Mouse (Mus musculus): Measurements from ENCODE around the gene Ube2z. TPM values are rescaled to one million over a fixed set of nuclear protein-coding genes. Genes with fewer than 3 reads are reported as not detected.

The Ube2z gene
- polyA plus RNA-seq, 1 experiment from 2014 or later, result 22.3 TPM

GRCm38 (mm10) chr11:96005403-96006271 is 59.6 kb downstream of the Ube2z start, which contains the start of gene Igf2bp1:
Gene Igf2bp1, minus strand, starts transcription at chr11:96005940.
- Histone ChIP-seq H3K36me3 (ENCODE audit: control insufficient read depth, insufficient read depth, low read length) (no peaks in the 10 kb centered on the region), H3K4me2 (peak within 1 kb of the TSS; percentile 72), H3K9me3 (ENCODE audit: control insufficient read depth, low read length) (no peaks in the 10 kb centered on the region), H3K9ac (ENCODE audit: low read length) (peak within 1 kb of the TSS; percentile 100), H3K27ac (ENCODE audit: low read depth, low read length) (peak within 1 kb of the TSS; percentile 100), H3K4me1 (ENCODE audit: control insufficient read depth, insufficient read depth, low read length) (peaks cover 25% of the 10 kb centered on the region), H3K4me3 (ENCODE audit: low read depth, low read length) (peak within 1 kb of the TSS; percentile 97), H3K27me3 (ENCODE audit: control insufficient read depth, insufficient read depth, low read length) (no peaks in the 10 kb centered on the region)
- WGBS, result under 1% methylated on average over 66 of the region's 74 CpGs
- ATAC-seq (ENCODE audit: low FRiP score) (peak; percentile 73), DNase-seq (ENCODE audit: low spot score, missing footprints) (peak; percentile 98)

DNA sequence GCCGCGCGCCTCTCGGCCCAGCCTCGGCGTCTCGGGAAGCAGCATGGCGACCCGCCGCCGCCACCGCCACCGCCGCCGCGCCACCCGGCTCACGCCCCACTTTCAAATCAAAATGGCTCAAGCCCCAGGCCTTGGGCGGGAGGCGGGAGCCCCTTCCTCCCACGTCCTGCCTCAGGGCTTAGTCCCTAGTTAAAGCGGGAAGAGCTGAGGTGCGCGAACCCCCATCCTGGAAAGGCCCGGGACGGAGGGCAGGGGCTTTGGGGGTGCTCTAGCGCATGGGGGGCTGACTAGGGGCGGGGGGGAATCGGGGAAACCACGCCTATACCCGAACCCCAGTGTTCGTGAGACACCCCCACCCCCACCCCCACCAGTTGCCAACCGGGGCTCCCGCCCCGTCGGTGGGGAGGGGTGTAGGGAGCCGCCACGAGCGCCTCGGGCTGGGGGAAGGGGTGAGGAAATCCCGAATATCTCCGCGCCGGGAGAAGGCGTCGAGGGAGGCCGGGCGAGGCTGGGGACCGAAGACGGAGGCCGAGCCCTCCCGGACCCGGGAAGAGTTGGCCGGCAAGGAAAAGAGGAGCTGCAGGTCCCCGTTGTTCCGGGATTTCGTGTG is 60.3 kb downstream of the Ube2z start:
- under 1% methylated on average over 53 of the region's 57 CpGs for WGBS
- peaks cover 25% of the 10 kb centered on the region for H3K4me1 ChIP-seq (ENCODE audit: control insufficient read depth, insufficient read depth, low read length)
- H3K4me3 ChIP-seq (ENCODE audit: low read depth, low read length), result peak overlapping the region; percentile 97
- peak overlapping the region; percentile 72 for H3K4me2 ChIP-seq
- peak overlapping the region; percentile 100 for H3K27ac ChIP-seq (ENCODE audit: low read depth, low read length)
- no peaks in the 10 kb centered on the region for H3K27me3 ChIP-seq (ENCODE audit: control insufficient read depth, insufficient read depth, low read length)
- H3K9me3 ChIP-seq (ENCODE audit: control insufficient read depth, low read length), result no peaks in the 10 kb centered on the region
- DNase-seq (ENCODE audit: low spot score, missing footprints), result no peak
- peak overlapping the region; percentile 100 for H3K9ac ChIP-seq (ENCODE audit: low read length)
- H3K36me3 ChIP-seq (ENCODE audit: control insufficient read depth, insufficient read depth, low read length), result no peaks in the 10 kb centered on the region
- ATAC-seq (ENCODE audit: low FRiP score), result no peak

DNA sequence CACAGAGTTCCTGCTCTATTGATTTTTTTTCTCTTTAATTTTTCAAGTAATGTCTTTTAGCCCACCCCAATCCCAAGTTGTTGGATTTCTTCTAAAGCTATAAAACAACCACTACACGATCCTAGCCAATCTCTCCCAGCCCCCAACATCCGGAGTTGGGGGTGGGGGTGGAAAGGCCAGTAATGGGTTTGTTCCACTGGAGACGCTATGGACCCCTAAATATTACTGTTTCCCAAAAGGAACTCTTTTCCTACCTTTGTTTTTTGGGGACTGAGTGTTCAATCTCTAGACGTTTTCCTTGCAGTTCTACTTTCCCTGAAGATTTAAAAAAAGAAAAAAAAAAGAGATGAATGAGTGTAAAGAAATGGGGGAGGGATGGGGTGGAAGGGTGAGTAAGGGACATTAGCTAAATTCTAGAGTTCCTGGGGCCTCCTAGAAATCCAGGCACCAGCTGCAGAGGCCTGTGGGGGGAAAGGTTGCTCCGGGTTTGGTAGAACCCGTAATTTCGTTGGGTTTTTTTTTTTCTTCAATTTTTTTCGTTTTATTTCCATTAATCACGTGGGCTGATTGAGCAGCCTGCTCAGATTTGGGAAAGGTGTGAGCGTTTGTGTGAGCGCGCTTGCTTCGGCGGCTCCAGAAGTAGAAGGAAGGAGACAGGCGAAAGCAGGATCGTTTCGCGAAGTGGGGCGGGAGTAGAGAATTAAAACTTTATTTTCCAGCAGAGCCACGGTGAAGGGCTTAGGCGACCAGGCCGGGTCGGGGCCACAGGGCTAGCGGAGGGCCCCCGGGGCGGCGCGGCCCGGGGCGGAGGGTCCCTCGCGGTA is 61.0 kb downstream of the Ube2z start:
- Histone ChIP-seq H3K9me3 (ENCODE audit: control insufficient read depth, low read length) (no peaks in the 10 kb centered on the region), H3K4me2 (peak overlapping the region; percentile 72), H3K9ac (ENCODE audit: low read length) (peak overlapping the region; percentile 100), H3K4me1 (ENCODE audit: control insufficient read depth, insufficient read depth, low read length) (peaks cover 25% of the 10 kb centered on the region), H3K4me3 (ENCODE audit: low read depth, low read length) (peak overlapping the region; percentile 97), H3K27ac (ENCODE audit: low read depth, low read length) (peak overlapping the region; percentile 100), H3K27me3 (ENCODE audit: control insufficient read depth, insufficient read depth, low read length) (no peaks in the 10 kb centered on the region), H3K36me3 (ENCODE audit: control insufficient read depth, insufficient read depth, low read length) (no peaks in the 10 kb centered on the region)
- DNase-seq (ENCODE audit: low spot score, missing footprints) (peak; percentile 90), ATAC-seq (ENCODE audit: low FRiP score) (no peak)
- WGBS, result under 1% methylated on average over 32 of the region's 32 CpGs

- Histone ChIP-seq H3K9ac (ENCODE audit: low read length) (peak overlapping the region; percentile 100), H3K4me1 (ENCODE audit: control insufficient read depth, insufficient read depth, low read length) (peaks cover 23% of the 10 kb centered on the region), H3K4me3 (ENCODE audit: low read depth, low read length) (peak overlapping the region; percentile 97), H3K4me2 (peak overlapping the region; percentile 72), H3K27ac (ENCODE audit: low read depth, low read length) (peak overlapping the region; percentile 31), H3K9me3 (ENCODE audit: control insufficient read depth, low read length) (no peaks in the 10 kb centered on the region), H3K36me3 (ENCODE audit: control insufficient read depth, insufficient read depth, low read length) (no peaks in the 10 kb centered on the region), H3K27me3 (ENCODE audit: control insufficient read depth, insufficient read depth, low read length) (no peaks in the 10 kb centered on the region)
- DNase-seq (ENCODE audit: low spot score, missing footprints), result peak; percentile 93
- no peak for ATAC-seq (ENCODE audit: low FRiP score)
- WGBS, result 1% methylated on average over 12 of the region's 12 CpGs
Measured at GRCm38 (mm10) chr11:96003100-96003900, 61.9 kb downstream of the Ube2z start.

Other genes with a start within 250 kb of the Ube2z start
- gene Phospho1, start 240.9 kb downstream of the Ube2z start, polyA plus RNA-seq (2014; fragmentation: Nextera tagmentation; extraction: Ambion mirVana), result not detected in 2 replicates
- 4.9 and 5.6 TPM in 2 replicates for gene Gngt2, start 228.2 kb downstream of the Ube2z start, polyA plus RNA-seq (2014; fragmentation: Nextera tagmentation; extraction: Ambion mirVana)
- gene Abi3, start 222.9 kb downstream of the Ube2z start, polyA plus RNA-seq (2014; fragmentation: Nextera tagmentation; extraction: Ambion mirVana), result 1.2 and 2.1 TPM in 2 replicates
- 0.08 TPM in 1 of 2 replicates, not detected in the other for gene B4galnt2, start 150.5 kb downstream of the Ube2z start, polyA plus RNA-seq (2014; fragmentation: Nextera tagmentation; extraction: Ambion mirVana)
- 92.9 and 95.1 TPM in 2 replicates for gene Igf2bp1, start 59.4 kb downstream of the Ube2z start, polyA plus RNA-seq (2014; fragmentation: Nextera tagmentation; extraction: Ambion mirVana)
- gene Gip, start 40.8 kb downstream of the Ube2z start, polyA plus RNA-seq (2014; fragmentation: Nextera tagmentation; extraction: Ambion mirVana), result not detected in 2 replicates
- gene Snf8, start 30.5 kb downstream of the Ube2z start, polyA plus RNA-seq (2014; fragmentation: Nextera tagmentation; extraction: Ambion mirVana), result 36.7 and 43.0 TPM in 2 replicates
- gene Atp5g1, start 10.3 kb upstream of the Ube2z start, polyA plus RNA-seq (2014; fragmentation: Nextera tagmentation; extraction: Ambion mirVana), result 405 and 437 TPM in 2 replicates
- gene Calcoco2, start 46.6 kb upstream of the Ube2z start, polyA plus RNA-seq (2014; fragmentation: Nextera tagmentation; extraction: Ambion mirVana), result not detected in 2 replicates
- not detected in 2 replicates for gene Ttll6, start 68.4 kb upstream of the Ube2z start, polyA plus RNA-seq (2014; fragmentation: Nextera tagmentation; extraction: Ambion mirVana)
- not detected in 2 replicates for gene Hoxb13, start 128.9 kb upstream of the Ube2z start, polyA plus RNA-seq (2014; fragmentation: Nextera tagmentation; extraction: Ambion mirVana)
- not detected in 2 replicates for gene Hoxb9, start 206.1 kb upstream of the Ube2z start, polyA plus RNA-seq (2014; fragmentation: Nextera tagmentation; extraction: Ambion mirVana)
- not detected in 2 replicates for gene Hoxb8, start 216.5 kb upstream of the Ube2z start, polyA plus RNA-seq (2014; fragmentation: Nextera tagmentation; extraction: Ambion mirVana)
- gene Hoxb7, start 221.2 kb upstream of the Ube2z start, polyA plus RNA-seq (2014; fragmentation: Nextera tagmentation; extraction: Ambion mirVana), result not detected in 2 replicates
- not detected in 2 replicates for gene Hoxb6, start 227.1 kb upstream of the Ube2z start, polyA plus RNA-seq (2014; fragmentation: Nextera tagmentation; extraction: Ambion mirVana)
- gene Hoxb5, start 237.9 kb upstream of the Ube2z start, polyA plus RNA-seq (2014; fragmentation: Nextera tagmentation; extraction: Ambion mirVana), result not detected in 2 replicates

Measured in midbrain, embryonic 11.5 days (tissue).